Mouse (Mus musculus) midbrain, embryonic 15.5 days (tissue): Measurements from ENCODE around the gene Olfr1457. TPM values are rescaled to one million over a fixed set of nuclear protein-coding genes. Genes with fewer than 3 reads are reported as not detected.

ENCODE experiments used
- ATAC-seq: fragments of 200-750 bp; cut with Nextera tagmentation; replicated peaks from 2 replicates; pipeline ENCODE4 v1.8.0; 2017; ENCODE audit warnings: moderate TSS enrichment
- H3K27ac ChIP-seq: fragments of 300-500 bp; sonication (generic); 2 replicates; pipeline ENCODE4 v1.5.1; 2015; ENCODE audit warnings: mild to moderate bottlenecking, inconsistent platforms
- H3K27me3 ChIP-seq: fragments of 300-500 bp; sonication (generic); replicated peaks from 2 replicates; pipeline ENCODE4 v1.6.1; 2015; ENCODE audit warnings: inconsistent platforms
- H3K36me3 ChIP-seq: fragments of 300-500 bp; sonication (generic); replicated peaks from 2 replicates; pipeline ENCODE4 v1.6.1; 2015; ENCODE audit warnings: inconsistent platforms
- H3K4me1 ChIP-seq: fragments of 300-500 bp; sonication (generic); 2 replicates; pipeline ENCODE4 v1.6.1; 2015; ENCODE audit warnings: inconsistent platforms
- H3K4me2 ChIP-seq: fragments of 300-500 bp; sonication (generic); 2 replicates; pipeline ENCODE4 v1.6.1; 2015; ENCODE audit warnings: inconsistent platforms, mild to moderate bottlenecking, moderate library complexity
- H3K4me3 ChIP-seq: fragments of 300-500 bp; sonication (generic); 2 replicates; pipeline ENCODE4 v1.5.1; 2015; ENCODE audit warnings: mild to moderate bottlenecking, inconsistent platforms
- H3K9ac ChIP-seq: fragments of 300-500 bp; sonication (generic); 2 replicates; pipeline ENCODE4 v1.6.1; 2015; ENCODE audit warnings: mild to moderate bottlenecking, inconsistent platforms
- H3K9me3 ChIP-seq: fragments of 300-500 bp; sonication (generic); 2 replicates; pipeline ENCODE4 v1.6.1; 2016; ENCODE audit warnings: inconsistent platforms
- WGBS: fragments of 180-500 bp; shearing (Covaris S2); methylation state at CpG from one replicate; pipeline ENCODE4 v1.1.7; 2015; ENCODE audit warnings: mixed read lengths; 5-methylcytosine and 5-hydroxymethylcytosine counted together
- polyA plus RNA-seq: library from polyadenylated mRNA; unstranded; fragments of >200 nt; fragmentation: Nextera tagmentation; extraction: Ambion mirVana; gene quantifications from 2 replicates; pipeline ENCODE4 v1.2.1, GENCODE M21; 2015

The Olfr1457 gene
- polyA plus RNA-seq: not detected in 2 replicates

- Histone ChIP-seq H3K27ac (no peak within 1 kb of the TSS), H3K27me3 (no peaks in the 10 kb centered on the region), H3K4me1 (no peaks in the 10 kb centered on the region), H3K4me3 (no peak within 1 kb of the TSS), H3K4me2 (no peak within 1 kb of the TSS), H3K9me3 (peaks cover 7% of the 10 kb centered on the region; the same call in 1 of the 2 replicates), H3K36me3 (no peaks in the 10 kb centered on the region), H3K9ac (no peak within 1 kb of the TSS)
- no peak for ATAC-seq
- 70% methylated on average over 2 of the region's 2 CpGs for WGBS
Measured at GRCm38 (mm10) chr19:13097791-13098190, at the start of gene Olfr1457. TSS of gene Olfr1457 (minus strand) at chr19:13097891.

GRCm38 (mm10) chr19:13106675-13107074, 9.0 kb upstream of the Olfr1457 start, which contains the start of gene Olfr1458:
TSS of gene Olfr1458 (minus strand) at chr19:13106775.
- 79% methylated on average over 3 of the region's 3 CpGs for WGBS
- H3K27ac ChIP-seq: no peak within 1 kb of the TSS
- H3K4me1 ChIP-seq: no peaks in the 10 kb centered on the region
- no peak within 1 kb of the TSS for H3K4me2 ChIP-seq
- no peaks in the 10 kb centered on the region for H3K36me3 ChIP-seq
- no peak within 1 kb of the TSS for H3K9ac ChIP-seq
- ATAC-seq: no peak
- no peaks in the 10 kb centered on the region for H3K27me3 ChIP-seq
- H3K9me3 ChIP-seq: peaks cover 3% of the 10 kb centered on the region; the same call in 1 of the 2 replicates
- no peak within 1 kb of the TSS for H3K4me3 ChIP-seq

GRCm38 (mm10) chr19:13093908-13094307, 3.8 kb downstream of the Olfr1457 start:
- Histone ChIP-seq H3K4me3 (no peak overlapping the region), H3K4me1 (no peaks in the 10 kb centered on the region), H3K9me3 (peaks cover 12% of the 10 kb centered on the region), H3K9ac (no peak overlapping the region), H3K4me2 (no peak overlapping the region), H3K36me3 (no peaks in the 10 kb centered on the region), H3K27ac (no peak overlapping the region), H3K27me3 (no peaks in the 10 kb centered on the region)
- no peak for ATAC-seq
- 87% methylated on average over 1 of the region's 1 CpGs for WGBS

- no peaks in the 10 kb centered on the region for H3K36me3 ChIP-seq
- no peak for ATAC-seq
- no peaks in the 10 kb centered on the region for H3K4me1 ChIP-seq
- peaks cover 21% of the 10 kb centered on the region for H3K9me3 ChIP-seq
- H3K4me2 ChIP-seq: no peak within 1 kb of the TSS
- WGBS: 77% methylated on average over 2 of the region's 2 CpGs
- H3K4me3 ChIP-seq: no peak within 1 kb of the TSS
- H3K27me3 ChIP-seq: no peaks in the 10 kb centered on the region
- no peak within 1 kb of the TSS for H3K9ac ChIP-seq
- H3K27ac ChIP-seq: no peak within 1 kb of the TSS
Measured at GRCm38 (mm10) chr19:13060310-13060709, 37.4 kb downstream of the Olfr1457 start, which contains the start of gene Olfr1454. TSS of gene Olfr1454 (plus strand) at chr19:13060610.

Other genes starting within 250 kb of the Olfr1457 start
- not detected in 2 replicates for gene Olfr1444, start 240.6 kb downstream of the Olfr1457 start, polyA plus RNA-seq
- not detected in 2 replicates for gene Olfr1445, start 214.0 kb downstream of the Olfr1457 start, polyA plus RNA-seq
- gene Olfr1446, start 204.4 kb downstream of the Olfr1457 start, polyA plus RNA-seq: not detected in 2 replicates
- gene Olfr1447, start 194.1 kb downstream of the Olfr1457 start, polyA plus RNA-seq: not detected in 2 replicates
- gene Olfr1448, start 173.5 kb downstream of the Olfr1457 start, polyA plus RNA-seq: not detected in 2 replicates
- gene Olfr1449, start 167.1 kb downstream of the Olfr1457 start, polyA plus RNA-seq: not detected in 2 replicates
- gene Olfr1450, start 147.6 kb downstream of the Olfr1457 start, polyA plus RNA-seq: not detected in 2 replicates
- gene Olfr1451, start 102.9 kb downstream of the Olfr1457 start, polyA plus RNA-seq: not detected in 2 replicates
- gene Olfr1453, start 69.6 kb downstream of the Olfr1457 start, polyA plus RNA-seq: not detected in 2 replicates
- not detected in 2 replicates for gene Olfr1454, start 37.3 kb downstream of the Olfr1457 start, polyA plus RNA-seq
- not detected in 2 replicates for gene Olfr1458, start 8.9 kb upstream of the Olfr1457 start, polyA plus RNA-seq
- 0.03 TPM in 2 replicates for gene Olfr1459, start 51.7 kb upstream of the Olfr1457 start, polyA plus RNA-seq
- not detected in 2 replicates for gene Olfr1461, start 65.1 kb upstream of the Olfr1457 start, polyA plus RNA-seq
- not detected in 2 replicates for gene Olfr1462, start 87.8 kb upstream of the Olfr1457 start, polyA plus RNA-seq
- not detected in 2 replicates for gene Olfr1463, start 133.4 kb upstream of the Olfr1457 start, polyA plus RNA-seq
- gene Olfr1465, start 217.7 kb upstream of the Olfr1457 start, polyA plus RNA-seq: not detected in 2 replicates
- not detected in 2 replicates for gene Olfr1466, start 241.0 kb upstream of the Olfr1457 start, polyA plus RNA-seq